Mouse (Mus musculus): Measurements from ENCODE around the gene Rsl24d1. TPM values are rescaled to one million over a fixed set of nuclear protein-coding genes. Genes with fewer than 3 reads are reported as not detected.
"Not testable (repeated sequence)": the region's sequence is repeated elsewhere in the genome, so short reads cannot be mapped to it uniquely, and the experiment has no call there.

Gene Rsl24d1
- total RNA-seq, 2 experiments from 2014 or later, result 55.7 to 62.4 TPM

GRCm38 (mm10) chr9:73094580-73094979 lies 18.6 kb upstream of the Rsl24d1 start:
- intact Hi-C loops (cut with DNase I), result loop anchor here (5.0 to 10.0 kb wide), 2 partner anchors 67 to 330 kb away; no protein-coding TSS in a partner anchor
- peak in 1 of 2 experiments; percentile 47 for DNase-seq (ENCODE audit: low spot score in 2 of 2)

GRCm38 (mm10) chr9:73097898-73098297 lies 15.3 kb upstream of the Rsl24d1 start:
- intact Hi-C loops (cut with DNase I), result loop anchor here (10.0 kb wide), 1 partner anchor 333 kb away; no protein-coding TSS in a partner anchor

GRCm38 (mm10) chr9:73101536-73101935 lies 11.7 kb upstream of the Rsl24d1 start, which contains the start of gene Khdc3:
Khdc3 (plus strand) TSS chr9:73101836.
- DNase-seq (ENCODE audit: low spot score in 2 of 2), result no peak
- intact Hi-C loops (cut with DNase I), result no loop called here

More at GRCm38 (mm10) chr9:73097898-73098297, 15.3 kb upstream of the Rsl24d1 start:
- no peak for DNase-seq (ENCODE audit: low spot score in 2 of 2)

GRCm38 (mm10) chr9:73102181-73102580 lies 11.0 kb upstream of the Rsl24d1 start, which contains the start of gene Gm20509:
Gm20509 (plus strand) TSS chr9:73102470.
- DNase-seq (ENCODE audit: low spot score in 2 of 2), result no peak
- intact Hi-C loops (cut with DNase I), result no loop called here

GRCm38 (mm10) chr9:73103159-73103879 lies 9.9 kb upstream of the Rsl24d1 start:
- peak in 1 of 2 experiments; percentile 9 for DNase-seq (ENCODE audit: low spot score in 2 of 2)
- intact Hi-C loops (cut with DNase I), result no loop called here

GRCm38 (mm10) chr9:73103880-73104198 lies 9.4 kb upstream of the Rsl24d1 start:
- intact Hi-C loops (cut with DNase I), result no loop called here
- no peak for DNase-seq (ENCODE audit: low spot score in 2 of 2)

- DNase-seq (ENCODE audit: low spot score in 2 of 2), result no peak
- intact Hi-C loops (cut with DNase I), result no loop called here
Measured at GRCm38 (mm10) chr9:73105141-73105540, 8.1 kb upstream of the Rsl24d1 start.

GRCm38 (mm10) chr9:73105771-73106170 lies 7.5 kb upstream of the Rsl24d1 start:
- intact Hi-C loops (cut with DNase I), result no loop called here
- no peak for DNase-seq (ENCODE audit: low spot score in 2 of 2)

- intact Hi-C loops (cut with DNase I); DNase-seq (ENCODE audit: low spot score in 2 of 2): not testable (repeated sequence)
Measured at GRCm38 (mm10) chr9:73116704-73117103, 3.5 kb downstream of the Rsl24d1 start.

GRCm38 (mm10) chr9:73118012-73118411 lies 4.8 kb downstream of the Rsl24d1 start:
- intact Hi-C loops (cut with DNase I), result no loop called here
- DNase-seq (ENCODE audit: low spot score in 2 of 2), result no peak

GRCm38 (mm10) chr9:73121735-73122134 lies 8.5 kb downstream of the Rsl24d1 start:
- intact Hi-C loops (cut with DNase I), result no loop called here
- peak; percentile 32 to 35 for DNase-seq (ENCODE audit: low spot score in 2 of 2)

- intact Hi-C loops (cut with DNase I), result no loop called here
- DNase-seq (ENCODE audit: low spot score in 2 of 2), result no peak
Measured at GRCm38 (mm10) chr9:73125043-73125570, 11.9 kb downstream of the Rsl24d1 start.

GRCm38 (mm10) chr9:73127457-73127856 lies 14.2 kb downstream of the Rsl24d1 start:
- no peak for DNase-seq (ENCODE audit: low spot score in 2 of 2)
- intact Hi-C loops (cut with DNase I), result no loop called here

- DNase-seq (ENCODE audit: low spot score in 2 of 2), result no peak
- intact Hi-C loops (cut with DNase I), result no loop called here
Measured at GRCm38 (mm10) chr9:73129875-73130274, 16.6 kb downstream of the Rsl24d1 start.

GRCm38 (mm10) chr9:73130529-73130928 lies 17.3 kb downstream of the Rsl24d1 start:
- intact Hi-C loops (cut with DNase I), result no loop called here
- DNase-seq (ENCODE audit: low spot score in 2 of 2), result no peak

GRCm38 (mm10) chr9:73137341-73137886 lies 24.2 kb downstream of the Rsl24d1 start:
- no peak for DNase-seq (ENCODE audit: low spot score in 2 of 2)
- intact Hi-C loops (cut with DNase I), result no loop called here

GRCm38 (mm10) chr9:73154347-73154746 lies 41.1 kb downstream of the Rsl24d1 start:
- intact Hi-C loops (cut with DNase I), result no loop called here
- no peak for DNase-seq (ENCODE audit: low spot score in 2 of 2)

GRCm38 (mm10) chr9:73157968-73158367 lies 44.7 kb downstream of the Rsl24d1 start:
- intact Hi-C loops (cut with DNase I), result no loop called here

GRCm38 (mm10) chr9:73159265-73159664 lies 46.0 kb downstream of the Rsl24d1 start:
- intact Hi-C loops (cut with DNase I), result no loop called here
- DNase-seq (ENCODE audit: low spot score in 2 of 2), result peak in 1 of 2 experiments; percentile 45

More at GRCm38 (mm10) chr9:73157968-73158367, 44.7 kb downstream of the Rsl24d1 start:
- DNase-seq (ENCODE audit: low spot score in 2 of 2), result no peak

GRCm38 (mm10) chr9:73162571-73163333 lies 49.5 kb downstream of the Rsl24d1 start:
- intact Hi-C loops (cut with DNase I), result loop anchor here (2.0 to 5.0 kb wide), 5 partner anchors 110 to 915 kb away; no protein-coding TSS in a partner anchor

More at GRCm38 (mm10) chr9:73162571-73163333, 49.5 kb downstream of the Rsl24d1 start:
- peak; percentile 82 to 89 for DNase-seq (ENCODE audit: low spot score in 2 of 2)
